Mouse (Mus musculus): ENCODE measurements around the gene Bcorl1. TPM values are rescaled to one million over a fixed set of nuclear protein-coding genes. Genes with fewer than 3 reads are reported as not detected.
A peak's percentile ranks its signal among the peaks of the same experiment; 100 is the strongest.
"Not testable (repeated sequence)": the region's sequence is repeated elsewhere in the genome, so short reads cannot be mapped to it uniquely, and the experiment has no call there.

Gene Bcorl1
- polyA plus RNA-seq, 1 experiment from 2014 or later: 3.1 TPM

- 0 out of 2 replicates have a peak, but pooled peaks have one; percentile 35 for ATAC-seq (replicated peaks; ENCODE audit: insufficient number of reproducible peaks, insufficient read depth, low FRiP score, low read depth)
- H3K4me2 ChIP-seq: no peak overlapping the region
- no peak overlapping the region for H3K4me3 ChIP-seq
- no peaks in the 10 kb centered on the region for H3K9me3 ChIP-seq (replicated peaks)
- H3K27me3 ChIP-seq: no peaks in the 10 kb centered on the region
- no peaks in the 10 kb centered on the region for H3K36me3 ChIP-seq
- H3K27ac ChIP-seq: peak overlapping the region; percentile 54
- whole genome bisulfite sequencing: 52% methylated on average over 6 of the region's 6 CpGs
- no peak overlapping the region for H3K9ac ChIP-seq
- H3K4me1 ChIP-seq (replicated peaks): peaks cover 36% of the 10 kb centered on the region
These were observed 87.1 kb downstream of the Bcorl1 start for GRCm38 (mm10) chrX:48428241-48428640.

- no peak overlapping the region for H3K9ac ChIP-seq
- ATAC-seq (replicated peaks; ENCODE audit: insufficient number of reproducible peaks, insufficient read depth, low FRiP score, low read depth): no peak
- no peak overlapping the region for H3K4me2 ChIP-seq
- peaks cover 40% of the 10 kb centered on the region for H3K4me1 ChIP-seq (replicated peaks)
- H3K27ac ChIP-seq: 0 out of 2 replicates have a peak overlapping the region, but pooled peaks have one; percentile 54
- no peaks in the 10 kb centered on the region for H3K27me3 ChIP-seq
- no peaks in the 10 kb centered on the region for H3K9me3 ChIP-seq (replicated peaks)
- H3K36me3 ChIP-seq: no peaks in the 10 kb centered on the region
- H3K4me3 ChIP-seq: no peak overlapping the region
- WGBS: 74% methylated on average over 8 of the region's 8 CpGs
These were observed 87.5 kb downstream of the Bcorl1 start for GRCm38 (mm10) chrX:48428642-48429041.

GRCm38 (mm10) chrX:48429100-48429499 is 87.9 kb downstream of the Bcorl1 start:
- peaks cover 38% of the 10 kb centered on the region for H3K4me1 ChIP-seq (replicated peaks)
- H3K9ac ChIP-seq: no peak overlapping the region
- no peaks in the 10 kb centered on the region for H3K36me3 ChIP-seq
- ATAC-seq (replicated peaks; ENCODE audit: insufficient number of reproducible peaks, insufficient read depth, low FRiP score, low read depth): no peak
- H3K27me3 ChIP-seq: no peaks in the 10 kb centered on the region
- H3K9me3 ChIP-seq (replicated peaks): no peaks in the 10 kb centered on the region
- H3K27ac ChIP-seq: no peak overlapping the region
- H3K4me3 ChIP-seq: no peak overlapping the region
- H3K4me2 ChIP-seq: no peak overlapping the region

- Histone ChIP-seq H3K9ac (no peak overlapping the region), H3K36me3 (no peaks in the 10 kb centered on the region), H3K4me1 (replicated peaks) (peaks cover 33% of the 10 kb centered on the region), H3K4me3 (no peak overlapping the region), H3K27me3 (no peaks in the 10 kb centered on the region), H3K9me3 (replicated peaks) (no peaks in the 10 kb centered on the region), H3K4me2 (no peak overlapping the region), H3K27ac (0 out of 2 replicates have a peak overlapping the region, but pooled peaks have one; percentile 27)
- ATAC-seq (replicated peaks; ENCODE audit: insufficient number of reproducible peaks, insufficient read depth, low FRiP score, low read depth): peak; percentile 25; the same call in 1 of the 2 replicates
- 34% methylated on average over 6 of the region's 6 CpGs for WGBS
These were observed 88.4 kb downstream of the Bcorl1 start for GRCm38 (mm10) chrX:48429538-48429937.

DNA sequence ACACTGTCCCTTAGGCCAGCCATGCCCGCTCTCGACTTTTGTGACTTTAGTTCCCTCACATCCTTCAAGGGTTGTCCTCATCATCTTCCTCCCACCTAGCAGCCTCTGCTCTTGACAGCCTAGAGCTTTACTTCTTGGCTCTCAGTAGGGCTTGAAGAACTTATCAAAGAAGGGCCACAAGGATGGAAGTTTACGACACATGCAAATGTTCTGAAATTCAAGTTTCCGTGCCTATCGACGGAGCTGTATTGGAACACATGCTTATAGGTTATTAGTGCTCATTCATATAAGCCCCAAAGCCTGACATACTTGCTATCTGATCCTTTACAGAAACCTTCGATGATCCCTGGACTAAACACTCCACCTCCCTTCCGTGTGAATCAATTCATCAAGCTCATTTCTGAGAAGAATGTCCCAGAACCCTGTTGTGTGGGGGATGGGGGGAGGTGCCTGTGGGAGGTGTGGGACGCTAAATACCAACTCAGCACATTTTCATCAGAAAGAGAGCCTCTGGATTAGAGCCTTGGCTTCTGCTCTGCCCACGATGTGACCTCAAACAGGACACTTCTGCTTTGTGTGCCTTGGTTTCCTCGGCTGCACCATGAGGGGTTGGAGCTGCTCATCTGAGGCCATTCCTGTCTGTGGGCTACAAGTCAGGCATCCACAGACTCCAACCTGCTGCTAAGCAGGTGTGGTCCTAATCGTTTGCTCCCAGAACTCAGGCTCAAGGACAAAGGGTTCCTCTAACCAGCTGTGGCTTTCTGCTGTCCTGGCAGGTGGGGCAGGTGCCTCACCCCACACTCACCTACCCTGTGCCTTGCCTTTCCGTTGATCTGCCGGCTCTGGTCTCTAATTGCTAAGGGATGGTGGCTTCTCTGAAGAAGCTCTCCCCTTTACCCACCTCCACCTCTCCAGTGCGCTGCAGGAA is 91.7 kb downstream of the Bcorl1 start:
- Histone ChIP-seq H3K4me3 (no peak overlapping the region), H3K27me3 (no peaks in the 10 kb centered on the region), H3K36me3 (no peaks in the 10 kb centered on the region), H3K9me3 (replicated peaks) (no peaks in the 10 kb centered on the region), H3K27ac (peak overlapping the region; percentile 24; the same call in 1 of the 2 replicates), H3K9ac (no peak overlapping the region), H3K4me1 (replicated peaks) (peaks cover 22% of the 10 kb centered on the region), H3K4me2 (no peak overlapping the region)
- no peak for ATAC-seq (replicated peaks; ENCODE audit: insufficient number of reproducible peaks, insufficient read depth, low FRiP score, low read depth)
- 62% methylated on average over 15 of the region's 15 CpGs for WGBS

GRCm38 (mm10) chrX:48433527-48433899 is 92.4 kb downstream of the Bcorl1 start:
- ATAC-seq (replicated peaks; ENCODE audit: insufficient number of reproducible peaks, insufficient read depth, low FRiP score, low read depth): peak; percentile 54
- Histone ChIP-seq H3K4me3 (no peak overlapping the region), H3K4me2 (no peak overlapping the region), H3K9ac (no peak overlapping the region), H3K27ac (peak overlapping the region; percentile 24; the same call in 1 of the 2 replicates), H3K27me3 (no peaks in the 10 kb centered on the region), H3K4me1 (replicated peaks) (peaks cover 16% of the 10 kb centered on the region), H3K36me3 (no peaks in the 10 kb centered on the region), H3K9me3 (replicated peaks) (no peaks in the 10 kb centered on the region)
- 30% methylated on average over 6 of the region's 6 CpGs for WGBS

GRCm38 (mm10) chrX:48434251-48434650 is 93.1 kb downstream of the Bcorl1 start:
- ATAC-seq (replicated peaks; ENCODE audit: insufficient number of reproducible peaks, insufficient read depth, low FRiP score, low read depth): no peak
- Histone ChIP-seq H3K36me3 (no peaks in the 10 kb centered on the region), H3K4me1 (replicated peaks) (peaks cover 19% of the 10 kb centered on the region), H3K9me3 (replicated peaks) (no peaks in the 10 kb centered on the region), H3K27ac (no peak overlapping the region), H3K4me2 (no peak overlapping the region), H3K27me3 (no peaks in the 10 kb centered on the region), H3K9ac (no peak overlapping the region), H3K4me3 (no peak overlapping the region)
- WGBS: 67% methylated on average over 1 of the region's 1 CpGs

GRCm38 (mm10) chrX:48435477-48435900 is 94.3 kb downstream of the Bcorl1 start:
- H3K4me3 ChIP-seq: no peak overlapping the region
- H3K27ac ChIP-seq: no peak overlapping the region
- WGBS: 58% methylated on average over 9 of the region's 9 CpGs

GRCm38 (mm10) chrX:48436082-48436481 is 94.9 kb downstream of the Bcorl1 start:
- 82% methylated on average over 6 of the region's 7 CpGs for WGBS
- H3K27ac ChIP-seq: not testable (repeated sequence)

More at GRCm38 (mm10) chrX:48435477-48435900, 94.3 kb downstream of the Bcorl1 start:
- Histone ChIP-seq H3K27me3 (no peaks in the 10 kb centered on the region), H3K4me1 (replicated peaks) (peaks cover 21% of the 10 kb centered on the region), H3K9ac (no peak overlapping the region), H3K9me3 (replicated peaks) (no peaks in the 10 kb centered on the region), H3K36me3 (no peaks in the 10 kb centered on the region), H3K4me2 (no peak overlapping the region)
- no peak for ATAC-seq (replicated peaks; ENCODE audit: insufficient number of reproducible peaks, insufficient read depth, low FRiP score, low read depth)

GRCm38 (mm10) chrX:48439036-48439435 is 97.9 kb downstream of the Bcorl1 start:
- Histone ChIP-seq H3K4me2 (no peak overlapping the region), H3K9ac (no peak overlapping the region), H3K36me3 (no peaks in the 10 kb centered on the region), H3K4me1 (replicated peaks) (peaks cover 20% of the 10 kb centered on the region), H3K27me3 (no peaks in the 10 kb centered on the region), H3K9me3 (replicated peaks) (no peaks in the 10 kb centered on the region), H3K4me3 (no peak overlapping the region), H3K27ac (no peak overlapping the region)
- ATAC-seq (replicated peaks; ENCODE audit: insufficient number of reproducible peaks, insufficient read depth, low FRiP score, low read depth): 0 out of 2 replicates have a peak, but pooled peaks have one; percentile 30
- 54% methylated on average over 4 of the region's 4 CpGs for WGBS

More at GRCm38 (mm10) chrX:48436082-48436481, 94.9 kb downstream of the Bcorl1 start:
- not testable (repeated sequence) for H3K4me2 ChIP-seq; H3K4me3 ChIP-seq; H3K36me3 ChIP-seq; H3K9ac ChIP-seq; ATAC-seq (replicated peaks; ENCODE audit: insufficient number of reproducible peaks, insufficient read depth, low FRiP score, low read depth); H3K27me3 ChIP-seq; H3K9me3 ChIP-seq (replicated peaks)
- peaks cover 21% of the 10 kb centered on the region for H3K4me1 ChIP-seq (replicated peaks)

DNA sequence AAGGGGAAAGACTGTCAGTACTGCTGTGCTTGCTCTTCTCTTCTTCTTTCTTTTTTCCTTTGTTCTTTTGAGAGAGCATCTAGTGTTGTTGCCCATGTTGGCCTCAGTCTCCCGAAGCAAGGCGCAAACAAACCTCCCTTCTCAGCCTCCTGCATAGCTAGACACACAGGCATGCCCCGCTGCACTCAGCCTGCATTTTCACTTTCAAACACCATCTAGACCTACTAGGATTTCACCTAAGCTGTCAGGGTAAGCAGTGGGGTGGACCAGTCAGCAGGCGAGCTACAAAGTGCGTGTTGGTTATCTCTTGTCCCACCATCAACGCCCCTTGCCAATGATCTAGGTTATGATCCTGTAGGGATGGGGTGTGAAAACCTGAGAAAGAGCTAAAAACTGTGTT is 100.4 kb downstream of the Bcorl1 start:
- no peak overlapping the region for H3K4me2 ChIP-seq
- H3K9me3 ChIP-seq (replicated peaks): no peaks in the 10 kb centered on the region
- H3K27ac ChIP-seq: no peak overlapping the region
- no peaks in the 10 kb centered on the region for H3K27me3 ChIP-seq
- 82% methylated on average over 6 of the region's 6 CpGs for WGBS
- H3K9ac ChIP-seq: no peak overlapping the region
- no peaks in the 10 kb centered on the region for H3K36me3 ChIP-seq
- ATAC-seq (replicated peaks; ENCODE audit: insufficient number of reproducible peaks, insufficient read depth, low FRiP score, low read depth): no peak
- peaks cover 15% of the 10 kb centered on the region for H3K4me1 ChIP-seq (replicated peaks)
- no peak overlapping the region for H3K4me3 ChIP-seq

Measured in heart, embryonic 15.5 days (tissue).